Mouse (Mus musculus): Measurements from ENCODE around the gene Stk24. TPM values are rescaled to one million over a fixed set of nuclear protein-coding genes. Genes with fewer than 3 reads are reported as not detected.

Gene Stk24
- polyA plus RNA-seq, 1 experiment from 2014 or later, result 48.9 TPM

DNA sequence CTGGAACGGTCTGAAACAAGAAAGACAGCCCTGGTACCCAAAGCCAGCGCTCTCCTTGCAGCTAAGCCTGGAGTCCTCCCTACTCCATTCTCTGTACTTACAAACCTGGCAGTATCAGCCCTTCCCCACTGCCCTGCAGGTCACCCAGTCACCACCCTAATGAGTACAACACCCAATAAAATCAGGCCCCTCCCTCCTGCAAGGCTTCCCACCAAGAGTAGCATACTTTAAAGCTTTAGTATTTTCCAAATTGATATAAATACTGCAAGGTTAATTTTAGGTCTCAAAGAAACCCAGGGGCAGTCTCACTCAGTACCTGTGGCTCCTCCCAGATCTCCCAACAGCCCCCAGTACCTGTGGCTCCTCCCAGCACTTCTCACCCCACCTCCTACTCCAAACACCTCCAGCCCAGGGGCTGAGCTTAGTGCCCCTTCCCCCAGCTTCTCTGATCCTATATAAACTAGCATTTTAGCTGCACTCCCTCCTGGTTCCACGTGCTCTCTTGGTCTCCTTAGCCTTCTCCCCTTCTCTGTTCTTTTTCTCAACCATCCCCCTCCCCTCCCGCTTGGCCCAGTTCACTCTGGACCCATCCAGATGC, 11.6 kb downstream of the Stk24 start:
- no peak overlapping the region for H3K4me2 ChIP-seq (ENCODE audit: low read length)
- 68% methylated on average over 4 of the region's 4 CpGs for WGBS
- H3K27ac ChIP-seq (replicated peaks in 1 of 2; ENCODE audit: control insufficient read depth in 1 of 2, insufficient read depth in 1 of 2, low read depth in 2 of 2, low read length in 2 of 2), result peak overlapping the region in 1 of 2 experiments; percentile 20; a peak in 1 of 4 replicates
- H3K4me1 ChIP-seq (ENCODE audit: control insufficient read depth in 2 of 2, insufficient read depth in 2 of 2, low read length in 2 of 2), result peaks cover 50 to 85% of the 10 kb centered on the region in 2 experiments
- no peak overlapping the region for H3K4me3 ChIP-seq (ENCODE audit: control insufficient read depth in 1 of 2, insufficient read depth in 1 of 2, low read depth in 1 of 2, low read length in 2 of 2)
- H3K9ac ChIP-seq (ENCODE audit: low read length), result no peak overlapping the region
- peaks cover 10% of the 10 kb centered on the region; the same call in 1 of the 2 replicates for H3K36me3 ChIP-seq (ENCODE audit: control insufficient read depth, insufficient read depth, low read length)
- ATAC-seq (ENCODE audit: insufficient number of reproducible peaks, insufficient read depth, low FRiP score, low read depth), result no peak
- no peaks in the 10 kb centered on the region for H3K27me3 ChIP-seq (ENCODE audit: control insufficient read depth, insufficient read depth, low read length)
- no peaks in the 10 kb centered on the region for H3K9me3 ChIP-seq (ENCODE audit: control insufficient read depth, low read length)

DNA sequence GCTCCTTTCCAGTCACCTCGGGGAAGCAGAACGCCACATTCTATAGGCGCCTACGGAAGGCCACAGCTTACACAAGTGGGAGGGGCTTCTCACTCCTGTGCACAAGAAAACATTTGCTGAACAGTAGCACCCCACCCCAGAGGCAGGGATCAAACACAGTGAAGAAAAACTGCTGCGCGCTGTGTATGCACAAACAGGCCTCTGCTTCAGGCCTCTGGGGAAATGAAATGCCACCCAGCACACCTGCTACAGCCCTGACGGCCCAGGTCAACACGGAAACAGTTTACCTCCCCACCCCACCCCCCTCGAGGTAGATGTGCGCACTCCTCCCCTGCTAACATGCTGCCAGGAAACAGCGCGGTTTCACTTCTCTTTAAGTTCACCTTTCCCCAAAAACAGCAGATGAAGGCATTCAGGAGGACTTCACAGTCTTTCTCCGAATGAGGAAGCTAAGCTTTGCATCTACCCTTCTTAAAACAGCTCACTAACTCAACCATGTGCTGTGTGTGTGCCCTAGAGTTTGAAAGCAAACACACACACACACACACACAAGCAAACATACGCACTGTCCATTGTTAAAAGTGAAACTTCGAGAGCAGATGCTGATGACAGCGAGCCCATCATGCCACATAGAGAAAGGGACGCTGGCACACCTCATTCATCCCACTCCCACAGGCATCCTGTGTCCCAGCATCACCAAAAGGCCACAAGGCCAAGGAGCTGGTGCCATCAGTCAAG, 13.7 kb downstream of the Stk24 start:
- peaks cover 52 to 81% of the 10 kb centered on the region in 2 experiments for H3K4me1 ChIP-seq (ENCODE audit: control insufficient read depth in 2 of 2, insufficient read depth in 2 of 2, low read length in 2 of 2)
- H3K36me3 ChIP-seq (ENCODE audit: control insufficient read depth, insufficient read depth, low read length), result no peaks in the 10 kb centered on the region
- peak overlapping the region; percentile 54 for H3K9ac ChIP-seq (ENCODE audit: low read length)
- ATAC-seq (ENCODE audit: insufficient number of reproducible peaks, insufficient read depth, low FRiP score, low read depth), result 0 out of 2 replicates have a peak, but pooled peaks have one; percentile 2
- no peaks in the 10 kb centered on the region for H3K9me3 ChIP-seq (ENCODE audit: control insufficient read depth, low read length)
- peak overlapping the region; percentile 53 for H3K4me2 ChIP-seq (ENCODE audit: low read length)
- H3K27ac ChIP-seq (replicated peaks in 1 of 2; ENCODE audit: control insufficient read depth in 1 of 2, insufficient read depth in 1 of 2, low read depth in 2 of 2, low read length in 2 of 2), result peak overlapping the region; percentile 60 to 85
- 45% methylated on average over 17 of the region's 17 CpGs for WGBS
- no peaks in the 10 kb centered on the region for H3K27me3 ChIP-seq (ENCODE audit: control insufficient read depth, insufficient read depth, low read length)
- 0 out of 4 replicates have a peak overlapping the region, but pooled peaks of 1 of the 2 experiments have one; percentile 4 for H3K4me3 ChIP-seq (ENCODE audit: control insufficient read depth in 1 of 2, insufficient read depth in 1 of 2, low read depth in 1 of 2, low read length in 2 of 2)

DNA sequence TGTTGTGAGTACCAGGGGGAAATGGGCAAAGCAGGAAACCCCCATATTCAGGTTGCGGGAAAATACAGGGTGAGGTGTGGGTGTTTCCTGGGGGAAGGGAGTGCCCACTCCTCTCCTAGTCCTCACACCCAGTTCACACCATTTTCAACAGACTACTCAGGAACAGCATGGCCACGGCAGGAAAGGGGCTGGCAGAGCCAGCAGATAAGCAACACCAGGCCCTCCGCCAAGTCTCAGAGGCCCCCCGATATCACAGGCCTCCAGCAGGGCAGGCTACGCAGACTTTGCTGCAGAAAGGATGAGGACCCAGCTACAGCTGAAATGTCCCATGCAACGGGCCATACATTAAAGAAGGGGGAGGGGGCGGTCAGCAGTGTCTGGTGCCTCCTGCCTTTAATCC, 14.4 kb downstream of the Stk24 start:
- H3K27ac ChIP-seq (replicated peaks in 1 of 2; ENCODE audit: control insufficient read depth in 1 of 2, insufficient read depth in 1 of 2, low read depth in 2 of 2, low read length in 2 of 2), result peak overlapping the region; percentile 60 to 85
- ATAC-seq (ENCODE audit: insufficient number of reproducible peaks, insufficient read depth, low FRiP score, low read depth), result peak; percentile 67; the same call in 1 of the 2 replicates
- peak overlapping the region; percentile 54 for H3K9ac ChIP-seq (ENCODE audit: low read length)
- H3K9me3 ChIP-seq (ENCODE audit: control insufficient read depth, low read length), result no peaks in the 10 kb centered on the region
- 0 out of 4 replicates have a peak overlapping the region, but pooled peaks of 1 of the 2 experiments have one; percentile 4 for H3K4me3 ChIP-seq (ENCODE audit: control insufficient read depth in 1 of 2, insufficient read depth in 1 of 2, low read depth in 1 of 2, low read length in 2 of 2)
- H3K27me3 ChIP-seq (ENCODE audit: control insufficient read depth, insufficient read depth, low read length), result no peaks in the 10 kb centered on the region
- 14% methylated on average over 7 of the region's 7 CpGs for WGBS
- 0 out of 2 replicates have a peak, but pooled peaks cover 5% of the 10 kb centered on the region for H3K36me3 ChIP-seq (ENCODE audit: control insufficient read depth, insufficient read depth, low read length)
- H3K4me2 ChIP-seq (ENCODE audit: low read length), result peak overlapping the region; percentile 53
- peaks cover 58 to 85% of the 10 kb centered on the region in 2 experiments for H3K4me1 ChIP-seq (ENCODE audit: control insufficient read depth in 2 of 2, insufficient read depth in 2 of 2, low read length in 2 of 2)

DNA sequence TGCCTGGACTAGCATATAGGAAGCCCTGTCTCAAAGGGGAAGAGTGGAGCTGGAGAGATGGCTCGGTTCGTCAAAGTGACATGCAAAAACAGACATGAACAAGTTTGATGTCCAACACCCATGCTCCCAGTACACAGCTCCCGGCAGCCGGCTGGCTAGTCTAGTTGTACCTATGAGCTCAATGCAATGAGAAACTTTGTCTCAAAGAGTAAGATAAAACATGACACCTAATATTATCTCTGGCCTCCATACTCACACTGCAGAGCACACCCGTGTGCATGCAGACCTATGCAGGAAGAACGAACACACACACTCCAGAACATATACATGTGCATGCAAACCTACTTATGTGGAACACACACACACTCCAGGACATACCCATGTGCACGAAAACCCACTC, 15.5 kb downstream of the Stk24 start:
- no peak overlapping the region for H3K27ac ChIP-seq (replicated peaks in 1 of 2; ENCODE audit: control insufficient read depth in 1 of 2, insufficient read depth in 1 of 2, low read depth in 2 of 2, low read length in 2 of 2)
- 0 out of 2 replicates have a peak, but pooled peaks cover 5% of the 10 kb centered on the region for H3K36me3 ChIP-seq (ENCODE audit: control insufficient read depth, insufficient read depth, low read length)
- H3K9ac ChIP-seq (ENCODE audit: low read length), result no peak overlapping the region
- H3K27me3 ChIP-seq (ENCODE audit: control insufficient read depth, insufficient read depth, low read length), result no peaks in the 10 kb centered on the region
- H3K4me2 ChIP-seq (ENCODE audit: low read length), result no peak overlapping the region
- WGBS, result 90% methylated on average over 7 of the region's 7 CpGs
- no peak overlapping the region for H3K4me3 ChIP-seq (ENCODE audit: control insufficient read depth in 1 of 2, insufficient read depth in 1 of 2, low read depth in 1 of 2, low read length in 2 of 2)
- peaks cover 64 to 85% of the 10 kb centered on the region in 2 experiments for H3K4me1 ChIP-seq (ENCODE audit: control insufficient read depth in 2 of 2, insufficient read depth in 2 of 2, low read length in 2 of 2)
- H3K9me3 ChIP-seq (ENCODE audit: control insufficient read depth, low read length), result no peaks in the 10 kb centered on the region
- no peak for ATAC-seq (ENCODE audit: insufficient number of reproducible peaks, insufficient read depth, low FRiP score, low read depth)

DNA sequence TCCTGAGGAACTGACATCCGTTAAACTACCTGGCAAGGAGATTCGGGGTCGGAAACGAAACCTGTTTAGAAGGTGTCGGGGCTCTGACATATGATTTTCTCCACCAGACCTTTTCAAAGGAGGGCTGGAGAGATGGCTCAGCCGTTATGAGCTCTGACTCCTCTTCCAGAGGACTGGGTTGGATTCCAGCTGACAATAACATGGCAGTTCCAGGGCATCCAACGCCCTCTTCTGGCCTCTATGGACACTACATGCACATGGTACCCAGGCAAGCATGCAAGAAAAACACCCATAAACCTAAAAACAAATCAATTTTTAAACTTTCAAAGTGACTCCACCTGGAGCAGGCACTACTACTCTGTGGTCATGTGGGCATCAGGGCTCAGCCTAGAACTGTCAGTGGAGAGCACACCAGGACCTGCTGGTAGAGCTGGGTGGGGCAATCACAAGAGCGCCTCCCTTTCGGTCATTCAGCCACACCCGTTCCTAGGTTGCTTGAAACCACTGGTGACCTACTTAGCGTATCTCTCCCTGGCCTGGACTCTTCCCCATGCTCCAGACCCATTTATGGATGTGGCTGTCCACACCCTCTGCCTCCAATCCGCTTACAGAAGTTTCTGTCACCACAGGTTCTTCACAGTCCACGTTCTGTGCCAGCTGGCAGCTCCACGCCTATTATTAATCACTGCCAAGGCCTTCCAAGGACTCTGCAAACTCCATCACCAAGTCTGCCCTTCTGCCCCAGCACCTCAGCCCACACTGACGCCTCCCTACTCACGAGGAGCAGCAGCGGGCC, 18.3 kb downstream of the Stk24 start:
- Histone ChIP-seq H3K4me1 (ENCODE audit: control insufficient read depth in 2 of 2, insufficient read depth in 2 of 2, low read length in 2 of 2) (peaks cover 56 to 84% of the 10 kb centered on the region in 2 experiments), H3K4me2 (ENCODE audit: low read length) (peak overlapping the region; percentile 19; the same call in 1 of the 2 replicates), H3K4me3 (ENCODE audit: control insufficient read depth in 1 of 2, insufficient read depth in 1 of 2, low read depth in 1 of 2, low read length in 2 of 2) (no peak overlapping the region), H3K27ac (replicated peaks in 1 of 2; ENCODE audit: control insufficient read depth in 1 of 2, insufficient read depth in 1 of 2, low read depth in 2 of 2, low read length in 2 of 2) (peak overlapping the region; percentile 56 to 77), H3K9ac (ENCODE audit: low read length) (no peak overlapping the region), H3K36me3 (ENCODE audit: control insufficient read depth, insufficient read depth, low read length) (0 out of 2 replicates have a peak, but pooled peaks cover 5% of the 10 kb centered on the region), H3K27me3 (ENCODE audit: control insufficient read depth, insufficient read depth, low read length) (no peaks in the 10 kb centered on the region), H3K9me3 (ENCODE audit: control insufficient read depth, low read length) (no peaks in the 10 kb centered on the region)
- 49% methylated on average over 17 of the region's 17 CpGs for WGBS
- peak; percentile 72 for ATAC-seq (ENCODE audit: insufficient number of reproducible peaks, insufficient read depth, low FRiP score, low read depth)

DNA sequence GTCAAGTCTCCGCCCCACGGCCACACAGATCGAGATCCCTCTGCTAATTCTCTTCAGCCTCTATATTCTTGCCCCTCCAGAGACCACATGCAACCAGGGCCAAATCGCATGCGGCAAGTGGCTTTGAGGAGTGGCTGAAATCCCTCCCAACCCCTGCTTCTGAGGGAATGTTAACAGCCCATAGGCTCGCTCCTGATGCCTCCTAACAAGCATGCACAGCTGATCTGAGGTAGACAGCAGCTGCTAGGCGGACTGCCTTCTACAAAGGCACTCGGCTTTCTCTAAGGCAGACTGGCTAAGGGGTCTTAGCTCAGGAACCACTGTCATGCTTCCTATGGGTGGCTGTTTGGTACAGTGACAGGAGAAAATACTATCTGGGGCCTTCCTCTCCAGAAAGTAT, 20.0 kb downstream of the Stk24 start:
- 53% methylated on average over 8 of the region's 8 CpGs for WGBS

DNA sequence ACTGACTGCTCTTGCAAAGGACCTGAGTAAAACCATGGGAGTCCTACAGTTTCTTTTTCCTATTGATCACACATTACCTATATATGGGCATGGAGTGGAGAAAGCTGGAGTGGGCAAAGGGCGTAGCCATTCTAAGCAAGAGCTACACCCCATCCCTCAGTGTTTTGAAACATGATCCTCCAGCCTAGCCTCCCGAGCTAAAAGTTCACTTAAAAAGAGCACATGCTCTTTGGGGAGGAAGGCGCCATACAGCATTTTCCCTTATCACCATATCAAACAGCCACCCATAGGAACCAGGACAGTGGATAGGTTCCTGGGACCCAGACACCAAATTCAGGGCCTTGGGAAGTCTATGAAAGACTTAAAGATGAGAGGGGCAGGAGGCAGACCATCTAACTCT, 20.8 kb downstream of the Stk24 start:
- no peaks in the 10 kb centered on the region for H3K27me3 ChIP-seq (ENCODE audit: control insufficient read depth, insufficient read depth, low read length)
- H3K4me3 ChIP-seq (ENCODE audit: control insufficient read depth in 1 of 2, insufficient read depth in 1 of 2, low read depth in 1 of 2, low read length in 2 of 2), result no peak overlapping the region
- peaks cover 48 to 75% of the 10 kb centered on the region in 2 experiments for H3K4me1 ChIP-seq (ENCODE audit: control insufficient read depth in 2 of 2, insufficient read depth in 2 of 2, low read length in 2 of 2)
- ATAC-seq (ENCODE audit: insufficient number of reproducible peaks, insufficient read depth, low FRiP score, low read depth), result no peak
- 0 out of 4 replicates have a peak overlapping the region, but pooled peaks have one; percentile 3 to 20 for H3K27ac ChIP-seq (replicated peaks in 1 of 2; ENCODE audit: control insufficient read depth in 1 of 2, insufficient read depth in 1 of 2, low read depth in 2 of 2, low read length in 2 of 2)
- 0 out of 2 replicates have a peak overlapping the region, but pooled peaks have one; percentile 18 for H3K9ac ChIP-seq (ENCODE audit: low read length)
- H3K9me3 ChIP-seq (ENCODE audit: control insufficient read depth, low read length), result no peaks in the 10 kb centered on the region
- H3K36me3 ChIP-seq (ENCODE audit: control insufficient read depth, insufficient read depth, low read length), result 0 out of 2 replicates have a peak, but pooled peaks cover 5% of the 10 kb centered on the region
- WGBS, result 33% methylated on average over 3 of the region's 3 CpGs
- no peak overlapping the region for H3K4me2 ChIP-seq (ENCODE audit: low read length)

More for the DNA sequence above, 20.0 kb downstream of the Stk24 start:
- Histone ChIP-seq H3K9me3 (ENCODE audit: control insufficient read depth, low read length) (no peaks in the 10 kb centered on the region), H3K4me3 (ENCODE audit: control insufficient read depth in 1 of 2, insufficient read depth in 1 of 2, low read depth in 1 of 2, low read length in 2 of 2) (no peak overlapping the region), H3K36me3 (ENCODE audit: control insufficient read depth, insufficient read depth, low read length) (0 out of 2 replicates have a peak, but pooled peaks cover 5% of the 10 kb centered on the region), H3K4me2 (ENCODE audit: low read length) (no peak overlapping the region), H3K9ac (ENCODE audit: low read length) (peak overlapping the region; percentile 34), H3K27ac (replicated peaks in 1 of 2; ENCODE audit: control insufficient read depth in 1 of 2, insufficient read depth in 1 of 2, low read depth in 2 of 2, low read length in 2 of 2) (no peak overlapping the region), H3K27me3 (ENCODE audit: control insufficient read depth, insufficient read depth, low read length) (no peaks in the 10 kb centered on the region), H3K4me1 (ENCODE audit: control insufficient read depth in 2 of 2, insufficient read depth in 2 of 2, low read length in 2 of 2) (peaks cover 51 to 81% of the 10 kb centered on the region in 2 experiments)
- no peak for ATAC-seq (ENCODE audit: insufficient number of reproducible peaks, insufficient read depth, low FRiP score, low read depth)

Measured in heart, embryonic 14.5 days (tissue).